Mouse (Mus musculus): Measurements from ENCODE around the gene Cdk19. TPM values are rescaled to one million over a fixed set of nuclear protein-coding genes. Genes with fewer than 3 reads are reported as not detected.
"Not testable (repeated sequence)": the region's sequence is repeated elsewhere in the genome, so short reads cannot be mapped to it uniquely, and the experiment has no call there.

Gene Cdk19
- polyA plus RNA-seq, 1 experiment from 2014 or later, result 8.6 TPM

DNA sequence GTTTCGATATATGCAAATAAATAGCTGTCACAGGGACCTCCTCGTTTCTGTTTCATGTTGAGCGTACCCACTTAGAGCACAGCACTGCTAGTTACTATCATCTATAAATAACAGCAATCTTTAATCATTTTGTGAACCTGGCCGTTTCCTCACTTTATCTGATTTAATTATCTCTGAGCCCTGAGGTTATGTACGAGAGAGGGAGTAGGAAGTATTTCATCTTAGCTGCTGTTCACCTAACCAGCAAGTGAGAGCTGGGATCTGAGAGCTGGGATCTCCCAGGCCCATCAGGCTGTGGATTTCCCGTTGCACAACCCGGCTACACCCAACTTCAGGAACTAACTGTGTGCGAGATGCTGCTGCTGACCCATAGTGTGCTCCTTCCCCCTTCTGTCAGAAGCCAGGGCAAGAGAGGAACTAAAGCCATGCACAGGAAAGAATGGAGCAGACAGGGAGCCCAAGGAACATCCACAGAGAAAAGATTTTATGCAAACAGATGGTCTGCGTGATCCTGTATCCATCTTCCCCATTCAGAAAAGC, 186.3 kb downstream of the Cdk19 start:
- ATAC-seq (replicated peaks), result no peak
- WGBS, result 78% methylated on average over 9 of the region's 9 CpGs
- no peak overlapping the region for H3K4me2 ChIP-seq
- peaks cover 18% of the 10 kb centered on the region for H3K4me1 ChIP-seq
- H3K36me3 ChIP-seq (replicated peaks), result no peaks in the 10 kb centered on the region
- H3K27me3 ChIP-seq (replicated peaks), result no peaks in the 10 kb centered on the region; the same call in 1 of the 2 replicates
- H3K27ac ChIP-seq, result no peak overlapping the region
- no peak overlapping the region for H3K9ac ChIP-seq
- H3K9me3 ChIP-seq, result no peaks in the 10 kb centered on the region
- no peak overlapping the region for H3K4me3 ChIP-seq

DNA sequence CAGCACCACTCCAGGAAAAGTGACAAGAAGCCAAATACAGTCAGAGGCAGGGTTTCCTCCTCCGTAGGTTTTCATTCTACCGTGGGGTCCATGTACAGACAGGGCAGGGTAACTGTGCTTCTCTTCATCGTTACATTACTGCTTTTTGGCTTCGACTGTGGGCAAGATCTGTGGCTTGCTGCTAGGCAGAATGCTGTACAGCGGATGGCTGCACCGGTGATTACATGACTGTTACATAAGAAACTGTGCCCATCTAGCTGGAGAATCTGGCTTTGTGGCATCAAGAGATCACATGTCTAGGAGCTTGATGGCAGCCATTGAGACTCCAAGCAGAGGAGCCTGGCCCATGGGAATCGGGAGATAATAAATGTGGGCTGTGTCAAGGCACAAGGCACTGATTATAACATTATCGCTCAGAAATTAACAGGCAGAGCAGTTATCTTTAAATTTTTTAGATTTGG, 187.0 kb downstream of the Cdk19 start:
- Histone ChIP-seq H3K4me2 (no peak overlapping the region), H3K4me1 (peaks cover 13% of the 10 kb centered on the region), H3K4me3 (no peak overlapping the region), H3K9ac (no peak overlapping the region), H3K27ac (no peak overlapping the region), H3K36me3 (replicated peaks) (no peaks in the 10 kb centered on the region), H3K9me3 (no peaks in the 10 kb centered on the region), H3K27me3 (replicated peaks) (no peaks in the 10 kb centered on the region; the same call in 1 of the 2 replicates)
- no peak for ATAC-seq (replicated peaks)
- WGBS, result 80% methylated on average over 8 of the region's 8 CpGs

DNA sequence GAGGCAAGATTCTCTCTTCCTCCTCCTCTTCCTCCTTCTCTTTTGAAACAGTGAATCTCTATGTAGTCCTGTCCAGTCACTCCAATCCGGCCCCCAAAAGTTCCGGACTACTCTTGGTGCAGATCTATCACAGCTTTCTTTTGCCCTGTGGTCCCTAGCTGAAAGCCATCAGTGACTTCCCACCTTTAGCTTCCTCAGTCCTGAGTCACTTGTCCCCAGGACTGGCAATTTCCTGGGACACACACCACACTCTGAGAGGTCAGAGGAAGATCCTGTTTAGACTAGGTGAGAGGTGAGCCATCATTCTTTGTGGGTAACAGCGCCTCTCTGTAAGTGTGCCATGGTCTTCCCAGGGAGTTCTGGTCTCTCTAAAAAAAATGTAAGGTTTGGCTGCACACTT, 187.6 kb downstream of the Cdk19 start:
- 84% methylated on average over 3 of the region's 3 CpGs for WGBS
- no peaks in the 10 kb centered on the region for H3K9me3 ChIP-seq
- H3K9ac ChIP-seq, result no peak overlapping the region
- no peak overlapping the region for H3K4me2 ChIP-seq
- H3K27me3 ChIP-seq (replicated peaks), result no peaks in the 10 kb centered on the region; the same call in 1 of the 2 replicates
- H3K4me1 ChIP-seq, result peaks cover 6% of the 10 kb centered on the region
- no peak overlapping the region for H3K4me3 ChIP-seq
- no peak overlapping the region for H3K27ac ChIP-seq
- H3K36me3 ChIP-seq (replicated peaks), result no peaks in the 10 kb centered on the region
- ATAC-seq (replicated peaks), result no peak

DNA sequence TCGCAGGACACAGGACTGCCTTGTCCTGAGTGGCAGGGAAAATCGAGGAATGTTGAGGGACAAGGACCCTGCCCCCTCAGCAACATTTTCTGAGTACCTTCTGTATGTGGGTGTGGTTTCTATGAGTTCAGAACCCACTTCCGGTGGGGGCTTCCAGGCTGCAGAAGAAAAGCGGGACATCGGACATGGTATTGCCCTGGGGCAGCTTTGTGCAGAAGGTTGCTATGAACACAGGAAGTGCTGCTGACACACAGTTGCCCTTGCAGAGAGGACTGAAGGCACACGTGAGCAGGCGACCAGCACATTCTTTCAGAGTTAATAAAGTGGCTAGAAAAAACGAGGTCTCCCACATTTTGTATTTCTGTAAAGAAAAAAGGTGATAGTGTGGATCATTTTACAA, 188.2 kb downstream of the Cdk19 start:
- no peak overlapping the region for H3K4me2 ChIP-seq
- H3K9me3 ChIP-seq, result no peaks in the 10 kb centered on the region
- H3K27ac ChIP-seq, result no peak overlapping the region
- H3K36me3 ChIP-seq (replicated peaks), result no peaks in the 10 kb centered on the region
- ATAC-seq (replicated peaks), result no peak
- H3K4me3 ChIP-seq, result no peak overlapping the region
- H3K4me1 ChIP-seq, result 0 out of 2 replicates have a peak, but pooled peaks cover 3% of the 10 kb centered on the region
- H3K27me3 ChIP-seq (replicated peaks), result no peaks in the 10 kb centered on the region; the same call in 1 of the 2 replicates
- no peak overlapping the region for H3K9ac ChIP-seq
- 67% methylated on average over 8 of the region's 8 CpGs for whole genome bisulfite sequencing

DNA sequence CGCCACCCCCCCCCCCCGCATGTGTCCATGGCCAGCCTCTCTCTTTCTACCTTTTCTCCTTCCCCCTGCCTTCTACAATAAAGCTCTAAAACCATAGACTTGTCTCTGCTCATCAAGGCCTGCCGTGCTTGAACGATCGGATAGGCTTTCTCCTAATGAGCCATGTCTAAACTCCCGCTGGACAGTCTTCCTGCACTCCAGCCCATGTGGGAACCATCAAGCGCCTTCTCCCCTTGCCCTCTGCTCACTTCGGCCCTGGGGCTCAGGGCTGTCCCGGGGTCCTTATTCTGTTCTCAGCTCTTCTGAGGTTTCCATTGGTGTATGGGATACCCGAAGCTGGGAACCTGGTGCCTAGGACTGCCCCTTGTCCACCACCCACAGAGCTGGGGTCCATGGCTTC, 189.3 kb downstream of the Cdk19 start:
- H3K9me3 ChIP-seq, result no peaks in the 10 kb centered on the region
- 0 out of 2 replicates have a peak, but pooled peaks cover 3% of the 10 kb centered on the region for H3K4me1 ChIP-seq
- ATAC-seq (replicated peaks), result no peak
- 48% methylated on average over 8 of the region's 10 CpGs for WGBS
- H3K27ac ChIP-seq, result no peak overlapping the region
- H3K4me3 ChIP-seq, result no peak overlapping the region
- no peaks in the 10 kb centered on the region for H3K36me3 ChIP-seq (replicated peaks)
- no peak overlapping the region for H3K4me2 ChIP-seq
- no peak overlapping the region for H3K9ac ChIP-seq
- H3K27me3 ChIP-seq (replicated peaks), result no peaks in the 10 kb centered on the region; the same call in 1 of the 2 replicates

DNA sequence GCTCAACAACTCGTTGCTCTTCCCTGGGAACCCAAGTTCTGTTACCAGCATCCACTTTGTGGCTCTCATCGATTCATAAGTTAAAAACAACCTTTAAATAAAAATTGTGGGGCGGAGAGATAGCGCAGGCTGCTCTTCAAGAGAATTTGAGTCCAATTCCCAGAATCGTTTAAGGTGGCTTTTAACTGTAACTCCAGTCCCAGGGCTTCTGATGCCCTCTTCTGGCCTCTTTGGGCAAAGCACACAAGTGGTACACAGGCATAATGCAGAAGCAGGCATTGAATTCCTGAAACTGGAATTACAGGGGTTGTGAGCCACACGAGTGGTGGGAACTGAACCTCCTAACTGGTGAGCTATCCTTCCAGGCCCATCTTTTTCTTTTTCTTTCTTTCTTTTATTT, 190.3 kb downstream of the Cdk19 start:
- 63% methylated on average over 6 of the region's 6 CpGs for WGBS
- Histone ChIP-seq H3K4me3 (no peak overlapping the region), H3K36me3 (replicated peaks) (no peaks in the 10 kb centered on the region), H3K9me3 (no peaks in the 10 kb centered on the region), H3K4me2 (no peak overlapping the region), H3K27me3 (replicated peaks) (no peaks in the 10 kb centered on the region; the same call in 1 of the 2 replicates), H3K9ac (no peak overlapping the region), H3K4me1 (0 out of 2 replicates have a peak, but pooled peaks cover 1% of the 10 kb centered on the region), H3K27ac (no peak overlapping the region)
- ATAC-seq (replicated peaks), result no peak

DNA sequence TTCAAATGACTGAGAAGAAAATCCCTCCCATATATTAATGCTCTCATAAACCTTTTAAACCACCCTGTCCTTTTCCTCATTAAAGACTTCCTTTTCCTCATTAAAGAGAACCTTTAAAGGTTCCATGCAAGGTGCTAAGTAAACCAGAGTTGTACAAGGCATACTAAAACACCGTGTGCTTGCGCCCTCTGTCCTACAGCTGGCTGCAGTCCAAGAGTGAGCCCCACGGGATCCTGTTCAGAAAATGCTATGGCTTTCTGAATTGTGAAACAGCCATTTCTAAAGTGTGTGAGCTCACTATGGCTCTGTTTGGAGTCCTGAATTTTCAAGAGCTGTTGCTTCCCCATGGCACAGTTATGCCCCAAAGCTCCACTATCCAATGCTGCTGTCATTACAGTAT, 191.3 kb downstream of the Cdk19 start:
- Histone ChIP-seq H3K27ac (no peak overlapping the region), H3K4me2 (no peak overlapping the region), H3K36me3 (replicated peaks) (no peaks in the 10 kb centered on the region), H3K4me1 (no peaks in the 10 kb centered on the region), H3K27me3 (replicated peaks) (no peaks in the 10 kb centered on the region; the same call in 1 of the 2 replicates), H3K9ac (no peak overlapping the region), H3K4me3 (no peak overlapping the region), H3K9me3 (no peaks in the 10 kb centered on the region)
- no peak for ATAC-seq (replicated peaks)
- 55% methylated on average over 3 of the region's 3 CpGs for WGBS

DNA sequence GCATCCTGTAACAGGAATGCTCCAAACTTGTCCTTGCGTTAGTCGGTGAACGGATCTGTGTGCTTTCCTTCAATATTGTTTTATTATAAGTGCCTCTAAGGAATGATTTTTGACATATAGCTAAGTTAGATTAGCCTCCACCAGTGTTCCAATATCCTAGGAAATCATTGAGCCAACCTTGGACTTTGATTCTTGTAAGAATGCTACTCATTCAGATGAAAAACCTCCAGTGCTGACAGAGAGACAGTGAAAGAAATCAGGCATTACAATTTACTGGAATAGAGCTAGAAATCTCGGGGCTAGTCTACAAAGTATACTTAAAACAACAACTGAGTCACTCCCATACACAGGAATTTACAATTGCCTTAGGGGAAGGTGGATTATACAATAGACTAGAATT, 193.2 kb downstream of the Cdk19 start:
- not testable (repeated sequence) for H3K4me2 ChIP-seq; H3K4me1 ChIP-seq; H3K27ac ChIP-seq; H3K27me3 ChIP-seq (replicated peaks); H3K9ac ChIP-seq; H3K9me3 ChIP-seq; ATAC-seq (replicated peaks); H3K36me3 ChIP-seq (replicated peaks); H3K4me3 ChIP-seq
- whole genome bisulfite sequencing, result 93% methylated on average over 4 of the region's 4 CpGs

Other genes with a start within 250 kb of the Cdk19 start
- 3.6 and 4.1 TPM in 2 replicates for gene Slc16a10, start 197.3 kb upstream of the Cdk19 start, polyA plus RNA-seq (2015; fragmentation: Nextera tagmentation; extraction: Ambion mirVana)
- 61.9 and 63.6 TPM in 2 replicates for gene Rpf2, start 92.5 kb upstream of the Cdk19 start, polyA plus RNA-seq (2015; fragmentation: Nextera tagmentation; extraction: Ambion mirVana)
- 78.8 and 80.0 TPM in 2 replicates for gene Gtf3c6, start 81.5 kb upstream of the Cdk19 start, polyA plus RNA-seq (2015; fragmentation: Nextera tagmentation; extraction: Ambion mirVana)
- gene Amd1, start 37.4 kb upstream of the Cdk19 start, polyA plus RNA-seq (2015; fragmentation: Nextera tagmentation; extraction: Ambion mirVana), result 37.1 and 42.1 TPM in 2 replicates
- gene Slc22a16, start 230.8 kb downstream of the Cdk19 start, polyA plus RNA-seq (2015; fragmentation: Nextera tagmentation; extraction: Ambion mirVana), result not detected in 2 replicates